Comparison of ENCODE assay signal across 33 mouse cellular contexts in genomic region chr15:85532063-85532462, GRCm38 (mm10). TPM values are rescaled to one million over a fixed set of nuclear protein-coding genes. Genes with fewer than 3 reads are reported as not detected.
DNase-seq lines count a peak whose midpoint lies in the region; ATAC-seq and TF ChIP-seq lines count a peak whose summit lies in the region.
"Had no signal": no experiment of that assay in that cellular context is flagged by ENCODE, and none has a peak within 500 bp of the region (broad histone marks: within the 10 kb centered on the region; RNA-seq: fewer than 3 reads in every experiment).

No protein-coding gene starts in this region.

- 69% methylated on average over 3 of the region's 3 CpGs for WGBS in cerebellum, adult 2 months
- 65% methylated on average over 3 of the region's 3 CpGs for WGBS in kidney, embryonic 15.5 days
- WGBS in lung, embryonic 14.5 days, result 46% methylated on average over 3 of the region's 3 CpGs

- no peaks in the 10 kb centered on the region for H3K27me3 ChIP-seq in cerebellum, adult 2 months (ENCODE audit: control insufficient read depth, insufficient read depth, low read length)
- H3K27me3 ChIP-seq in kidney, embryonic 15.5 days, result peaks cover 3% of the 10 kb centered on the region; the same call in 1 of the 2 replicates
- no peaks in the 10 kb centered on the region for H3K27me3 ChIP-seq in lung, embryonic 14.5 days (ENCODE audit: insufficient read depth, low read length)
- H3K27me3 ChIP-seq: embryonic facial prominence, embryonic 15.5 days; liver, embryonic 13.5 days; midbrain, embryonic 15.5 days; neural tube, embryonic 13.5 days had no signal

- ATAC-seq in cerebellum, adult (ENCODE audit: insufficient number of reproducible peaks, low FRiP score, low TSS enrichment), result no peak
- ATAC-seq in kidney, embryonic 15.5 days (replicated peaks; ENCODE audit: low FRiP score), result no peak
- no peak for ATAC-seq in lung, embryonic 14.5 days (ENCODE audit: insufficient read depth)
- ATAC-seq: forebrain, embryonic 16.5 days; inflammation-experienced regulatory T-cells, adult 6 months; midbrain, embryonic 15.5 days had no signal

- H3K9me3 ChIP-seq in kidney, embryonic 15.5 days (replicated peaks), result no peaks in the 10 kb centered on the region
- no peaks in the 10 kb centered on the region for H3K9me3 ChIP-seq in lung, embryonic 14.5 days (ENCODE audit: low read depth, low read length)
- H3K9me3 ChIP-seq: embryonic facial prominence, embryonic 15.5 days; hindbrain, embryonic 13.5 days; liver, embryonic 13.5 days; megakaryocyte, embryonic 14.5 days; midbrain, embryonic 15.5 days; neural tube, embryonic 13.5 days had no signal

- DNase-seq in cerebellum, adult 2 months, result peak; percentile 18 to 22
- peak; percentile 46 for DNase-seq in kidney, adult 18-20 months
- peak; percentile 15 for DNase-seq in lung, embryonic 14.5 days
- DNase-seq in lung, adult 18-20 months, result no peak
- DNase-seq in kidney, postnatal 36 days, result peak; percentile 31 to 51
- no peak for DNase-seq in adrenal gland, adult 18-20 months (ENCODE audit: low spot score in 2 of 2)
- DNase-seq: adrenal gland, postnatal 25 days; gastrocnemius, postnatal 14 days; heart, adult 18-20 months; layer of hippocampus, adult 9-11 months; liver, embryonic 13.5 days; retina, postnatal 1 day; right cerebral cortex, postnatal 25 days; spleen, adult 18-20 months had no signal

- no peak for TF ChIP-seq CTCF in cerebellum, adult 2 months (IDR thresholded peaks at IDR 0.05; ENCODE audit: borderline replicate concordance, insufficient read depth, low read depth, low read length)
- TF ChIP-seq CTCF in lung, embryonic 14.5 days (IDR thresholded peaks at IDR 0.05; ENCODE audit: low read depth), result peak; percentile 36; the same call in 1 of the 2 replicates

- no peak overlapping the region for H3K9ac ChIP-seq in kidney, embryonic 15.5 days
- no peak overlapping the region for H3K9ac ChIP-seq in lung, embryonic 14.5 days
- H3K9ac ChIP-seq: embryonic facial prominence, embryonic 15.5 days; hindbrain, embryonic 13.5 days; liver, embryonic 13.5 days; midbrain, embryonic 15.5 days; neural tube, embryonic 13.5 days had no signal

- no peaks in the 10 kb centered on the region for H3K4me1 ChIP-seq in cerebellum, adult 2 months (ENCODE audit: control insufficient read depth, insufficient read depth, low read length)
- H3K4me1 ChIP-seq in kidney, embryonic 15.5 days, result peaks cover 45% of the 10 kb centered on the region
- 0 out of 2 replicates have a peak, but pooled peaks cover 5% of the 10 kb centered on the region for H3K4me1 ChIP-seq in lung, embryonic 14.5 days (ENCODE audit: insufficient read depth)
- H3K4me1 ChIP-seq: liver, embryonic 13.5 days; midbrain, embryonic 15.5 days; neural tube, embryonic 13.5 days had no signal

- no peak overlapping the region for H3K4me3 ChIP-seq in cerebellum, adult 2 months (replicated peaks; ENCODE audit: insufficient read depth, low read depth, low read length)
- H3K4me3 ChIP-seq in kidney, embryonic 15.5 days (replicated peaks), result no peak overlapping the region
- no peak overlapping the region for H3K4me3 ChIP-seq in lung, embryonic 14.5 days (ENCODE audit: low read depth, low read length)
- H3K4me3 ChIP-seq: embryonic facial prominence, embryonic 15.5 days; hindbrain, embryonic 13.5 days; left cerebral cortex, adult 2 months; liver, embryonic 13.5 days; megakaryocyte, embryonic 14.5 days; midbrain, embryonic 15.5 days; myocyte; neural tube, embryonic 13.5 days had no signal

- H3K4me2 ChIP-seq in kidney, embryonic 15.5 days, result no peak overlapping the region
- H3K4me2 ChIP-seq in lung, embryonic 14.5 days, result no peak overlapping the region
- H3K4me2 ChIP-seq: embryonic facial prominence, embryonic 15.5 days; hindbrain, embryonic 13.5 days; liver, embryonic 13.5 days; midbrain, embryonic 15.5 days; neural tube, embryonic 13.5 days had no signal

- TF ChIP-seq POLR2A in cerebellum, adult 2 months (IDR thresholded peaks at IDR 0.05; ENCODE audit: borderline replicate concordance, insufficient read depth, low read length), result no peak

- no peak overlapping the region for H3K27ac ChIP-seq in cerebellum, adult 2 months (ENCODE audit: insufficient read depth, low read length)
- H3K27ac ChIP-seq in kidney, embryonic 15.5 days, result no peak overlapping the region
- no peak overlapping the region for H3K27ac ChIP-seq in lung, embryonic 14.5 days (ENCODE audit: low read depth)
- H3K27ac ChIP-seq: embryonic facial prominence, embryonic 15.5 days; hindbrain, embryonic 13.5 days; left cerebral cortex, adult 2 months; liver, embryonic 13.5 days; midbrain, embryonic 15.5 days; neural tube, embryonic 13.5 days had no signal

- H3K36me3 ChIP-seq in kidney, embryonic 15.5 days, result no peaks in the 10 kb centered on the region
- H3K36me3 ChIP-seq in lung, embryonic 14.5 days (ENCODE audit: insufficient read depth), result peaks cover 4% of the 10 kb centered on the region; the same call in 1 of the 2 replicates
- H3K36me3 ChIP-seq: embryonic facial prominence, embryonic 15.5 days; hindbrain, embryonic 13.5 days; liver, embryonic 13.5 days; midbrain, embryonic 15.5 days; neural tube, embryonic 13.5 days had no signal

RNA-seq across cellular contexts. Expression of gene 7530416G11Rik, which starts 29.0 kb away (rescaled TPM):
- not detected in 2 replicates for polyA plus RNA-seq in cerebellum, adult 2 months (2012; rRNA removed)
- not detected in 2 replicates for polyA plus RNA-seq in kidney, embryonic 15.5 days (2015; fragmentation: Nextera tagmentation; extraction: Ambion mirVana)
- polyA plus RNA-seq in lung, embryonic 14.5 days (2014; fragmentation: Nextera tagmentation; extraction: Ambion mirVana), result not detected in 2 replicates
- total RNA-seq in adrenal gland, adult 18-20 months (2021), result not detected
- total RNA-seq: adrenal gland, postnatal 25 days; common myeloid progenitor, adult 5-6 weeks; gastrocnemius, postnatal 14 days; heart, adult 18-20 months; heart, postnatal 25 days; left cerebral cortex, adult 2 months; left cerebral cortex, postnatal 36 days had no signal
- polyA plus RNA-seq: brain, embryonic 14.5 days; embryonic facial prominence, embryonic 15.5 days; forebrain, embryonic 16.5 days; heart, embryonic 14.5 days; hindbrain, embryonic 13.5 days; inflammation-experienced regulatory T-cells, adult 6 months; large intestine, adult 2 months; limb, embryonic 14.5 days; liver, embryonic 13.5 days; lung, embryonic 16.5 days; midbrain, embryonic 15.5 days; myocyte; neural tube, embryonic 13.5 days had no signal

RNA-seq across cellular contexts. Expression of gene Wnt7b, which starts 50.2 kb away (rescaled TPM):
- polyA plus RNA-seq in cerebellum, adult 2 months (2012; rRNA removed), result 11.1 and 14.7 TPM in 2 replicates
- polyA plus RNA-seq in kidney, embryonic 15.5 days (2015; fragmentation: Nextera tagmentation; extraction: Ambion mirVana), result 16.3 and 16.8 TPM in 2 replicates
- polyA plus RNA-seq in lung, embryonic 14.5 days (2014; fragmentation: Nextera tagmentation; extraction: Ambion mirVana), result 65.7 and 77.0 TPM in 2 replicates
- total RNA-seq in adrenal gland, adult 18-20 months (2021), result under 1 TPM; 0.48 to 0.50 TPM
- total RNA-seq: common myeloid progenitor, adult 5-6 weeks had no signal
- polyA plus RNA-seq: inflammation-experienced regulatory T-cells, adult 6 months had no signal

Comparison
In these comparisons a context has a peak if more than half of its experiments do, and no peak if none do; other contexts are left out.
1. DNase-seq: peak in cerebellum, adult 2 months (2 of 2), kidney, adult 18-20 months (single experiment), lung, embryonic 14.5 days (single experiment) and kidney, postnatal 36 days (2 of 2); none in lung, adult 18-20 months (0 of 2) and adrenal gland, adult 18-20 months (0 of 2).